Mouse (Mus musculus): Measurements from ENCODE around the gene Slc30a5. TPM values are rescaled to one million over a fixed set of nuclear protein-coding genes. Genes with fewer than 3 reads are reported as not detected.

Slc30a5 gene
- polyA plus RNA-seq, 1 experiment from 2014 or later, result 36.3 TPM

DNA sequence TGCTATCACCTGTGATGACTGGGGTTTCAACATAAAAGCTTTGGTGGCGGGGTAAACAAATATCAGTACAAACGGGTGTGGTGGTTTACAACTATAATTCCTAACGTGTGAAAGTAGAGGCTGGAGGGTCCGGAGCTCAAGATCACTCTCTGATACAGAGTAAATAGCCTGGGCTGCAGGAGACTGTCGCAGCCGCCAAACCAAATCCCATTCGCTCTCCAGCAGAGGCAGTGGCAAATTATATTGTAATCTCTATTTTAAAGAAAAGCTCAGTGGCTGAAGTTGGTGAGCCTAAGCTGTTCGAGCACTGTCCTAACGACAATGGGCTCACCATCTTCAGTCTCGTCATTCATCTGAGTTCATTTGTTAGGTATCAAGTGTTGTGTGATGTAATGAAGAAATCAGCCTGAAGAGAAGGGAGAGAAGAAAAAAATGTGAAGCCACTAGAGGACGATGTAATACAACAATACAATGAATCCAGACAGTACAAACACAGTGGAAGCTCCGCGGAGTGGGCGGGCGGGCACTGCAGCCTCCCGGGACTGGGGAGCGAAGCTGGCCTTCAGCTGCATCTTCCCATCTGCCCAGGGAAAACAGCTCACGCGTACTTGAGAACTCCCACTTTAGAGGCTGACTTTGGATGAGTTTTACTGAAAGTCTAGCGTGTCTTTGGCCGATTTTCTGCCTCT, 13.8 kb upstream of the Slc30a5 start:
- Histone ChIP-seq H3K4me3 (ENCODE audit: low read length) (peak overlapping the region; percentile 18; the same call in 1 of the 2 replicates), H3K9me3 (replicated peaks; ENCODE audit: control insufficient read depth, low read length) (peaks cover under 1% of the 10 kb centered on the region; the same call in 1 of the 2 replicates), H3K9ac (ENCODE audit: low read length) (no peak overlapping the region), H3K27ac (ENCODE audit: low read length) (no peak overlapping the region), H3K4me1 (ENCODE audit: control insufficient read depth, insufficient read depth, low read length) (no peaks in the 10 kb centered on the region), H3K4me2 (ENCODE audit: low read depth, low read length) (peak overlapping the region; percentile 41), H3K36me3 (ENCODE audit: control insufficient read depth, insufficient read depth) (no peaks in the 10 kb centered on the region), H3K27me3 (ENCODE audit: control insufficient read depth, insufficient read depth, low read length) (no peaks in the 10 kb centered on the region)
- 48% methylated on average over 21 of the region's 21 CpGs for WGBS
- ATAC-seq (replicated peaks; ENCODE audit: extremely low read depth, insufficient read depth, low FRiP score), result no peak

DNA sequence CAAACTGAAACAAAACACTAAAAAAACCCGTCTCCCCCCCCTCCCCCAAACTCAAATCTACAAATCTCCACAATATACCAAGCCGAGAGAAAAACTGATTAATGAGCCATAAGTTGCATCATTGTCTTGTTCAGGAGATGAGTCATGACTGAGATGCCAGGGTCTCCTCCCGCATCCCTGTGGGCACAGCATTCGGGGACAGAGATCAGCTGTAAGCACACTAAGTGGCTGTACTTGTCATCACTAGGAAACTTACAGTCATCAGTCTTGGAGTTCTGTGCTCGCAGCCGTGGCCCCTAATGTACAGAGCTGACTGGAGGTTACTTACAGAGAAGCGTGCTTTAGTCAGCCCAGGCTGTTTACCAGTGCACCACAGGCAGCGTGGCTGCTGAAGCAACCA, 13.0 kb upstream of the Slc30a5 start:
- Histone ChIP-seq H3K4me3 (ENCODE audit: low read length) (no peak overlapping the region), H3K27me3 (ENCODE audit: control insufficient read depth, insufficient read depth, low read length) (no peaks in the 10 kb centered on the region), H3K9ac (ENCODE audit: low read length) (no peak overlapping the region), H3K36me3 (ENCODE audit: control insufficient read depth, insufficient read depth) (no peaks in the 10 kb centered on the region), H3K4me1 (ENCODE audit: control insufficient read depth, insufficient read depth, low read length) (no peaks in the 10 kb centered on the region), H3K27ac (ENCODE audit: low read length) (no peak overlapping the region), H3K4me2 (ENCODE audit: low read depth, low read length) (no peak overlapping the region), H3K9me3 (replicated peaks; ENCODE audit: control insufficient read depth, low read length) (peaks cover 4% of the 10 kb centered on the region; the same call in 1 of the 2 replicates)
- ATAC-seq (replicated peaks; ENCODE audit: extremely low read depth, insufficient read depth, low FRiP score), result no peak
- 61% methylated on average over 8 of the region's 8 CpGs for WGBS

DNA sequence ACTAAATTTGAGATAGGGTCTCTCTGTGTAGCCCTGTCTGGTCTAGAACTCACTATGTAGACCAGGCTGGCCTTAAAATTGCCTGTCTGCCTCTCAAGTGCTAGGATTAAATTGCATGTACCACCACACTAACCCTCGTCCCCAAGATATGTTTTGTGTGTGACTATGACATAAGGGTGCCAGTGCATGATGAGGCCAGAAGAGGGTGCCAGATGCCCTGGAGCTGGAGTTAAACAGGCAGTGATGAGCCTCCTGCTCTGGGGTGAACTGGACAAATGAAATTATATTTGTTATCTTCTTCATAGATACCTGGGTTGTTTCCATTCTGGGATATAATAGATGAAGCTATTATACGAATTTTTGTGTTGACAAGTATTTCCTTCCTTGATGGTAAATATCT, 10.7 kb upstream of the Slc30a5 start:
- no peak for ATAC-seq (replicated peaks; ENCODE audit: extremely low read depth, insufficient read depth, low FRiP score)
- H3K27me3 ChIP-seq (ENCODE audit: control insufficient read depth, insufficient read depth, low read length), result no peaks in the 10 kb centered on the region
- H3K36me3 ChIP-seq (ENCODE audit: control insufficient read depth, insufficient read depth), result no peaks in the 10 kb centered on the region
- H3K4me3 ChIP-seq (ENCODE audit: low read length), result no peak overlapping the region
- H3K4me2 ChIP-seq (ENCODE audit: low read depth, low read length), result no peak overlapping the region
- H3K9ac ChIP-seq (ENCODE audit: low read length), result no peak overlapping the region
- 76% methylated on average over 2 of the region's 2 CpGs for WGBS
- H3K4me1 ChIP-seq (ENCODE audit: control insufficient read depth, insufficient read depth, low read length), result no peaks in the 10 kb centered on the region
- H3K9me3 ChIP-seq (replicated peaks; ENCODE audit: control insufficient read depth, low read length), result peaks cover 4% of the 10 kb centered on the region; the same call in 1 of the 2 replicates
- H3K27ac ChIP-seq (ENCODE audit: low read length), result no peak overlapping the region

DNA sequence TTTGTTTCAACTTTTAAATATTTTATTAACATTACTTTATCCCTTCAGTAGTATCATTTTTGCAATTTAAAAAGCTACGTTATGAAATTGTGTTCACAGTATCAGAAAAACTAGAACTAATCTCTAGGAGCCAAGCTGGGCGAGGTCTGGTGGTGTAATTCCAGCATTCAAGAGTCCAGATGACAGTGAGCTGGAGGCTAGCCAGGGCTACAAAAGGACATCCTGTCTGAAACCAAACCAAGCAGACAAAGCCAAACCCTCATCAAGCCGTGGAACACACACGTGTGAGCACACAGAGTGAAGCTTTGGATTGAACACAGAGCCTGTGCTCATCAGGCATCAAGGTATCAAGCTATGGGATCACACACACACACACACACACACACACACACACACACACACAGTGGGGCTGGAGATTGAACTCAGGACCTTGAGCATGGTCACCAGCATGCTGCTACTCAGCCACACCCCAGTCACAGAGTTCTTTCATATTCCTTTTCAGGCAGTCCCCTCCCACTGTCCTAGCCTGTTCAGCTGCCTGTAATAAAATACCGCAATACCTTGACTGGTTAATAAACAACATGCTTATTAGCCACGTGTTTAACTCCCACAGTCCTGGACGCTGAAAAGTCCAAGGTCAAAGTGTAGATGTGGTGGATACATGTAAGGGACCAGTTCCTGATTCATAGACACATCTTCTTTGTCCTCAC, 9.9 kb upstream of the Slc30a5 start:
- no peaks in the 10 kb centered on the region for H3K36me3 ChIP-seq (ENCODE audit: control insufficient read depth, insufficient read depth)
- H3K27me3 ChIP-seq (ENCODE audit: control insufficient read depth, insufficient read depth, low read length), result no peaks in the 10 kb centered on the region
- no peak overlapping the region for H3K4me3 ChIP-seq (ENCODE audit: low read length)
- peaks cover 4% of the 10 kb centered on the region; the same call in 1 of the 2 replicates for H3K9me3 ChIP-seq (replicated peaks; ENCODE audit: control insufficient read depth, low read length)
- H3K4me1 ChIP-seq (ENCODE audit: control insufficient read depth, insufficient read depth, low read length), result no peaks in the 10 kb centered on the region
- peak; percentile 23; the same call in 1 of the 2 replicates for ATAC-seq (replicated peaks; ENCODE audit: extremely low read depth, insufficient read depth, low FRiP score)
- no peak overlapping the region for H3K4me2 ChIP-seq (ENCODE audit: low read depth, low read length)
- no peak overlapping the region for H3K27ac ChIP-seq (ENCODE audit: low read length)
- H3K9ac ChIP-seq (ENCODE audit: low read length), result no peak overlapping the region
- 47% methylated on average over 7 of the region's 7 CpGs for WGBS

DNA sequence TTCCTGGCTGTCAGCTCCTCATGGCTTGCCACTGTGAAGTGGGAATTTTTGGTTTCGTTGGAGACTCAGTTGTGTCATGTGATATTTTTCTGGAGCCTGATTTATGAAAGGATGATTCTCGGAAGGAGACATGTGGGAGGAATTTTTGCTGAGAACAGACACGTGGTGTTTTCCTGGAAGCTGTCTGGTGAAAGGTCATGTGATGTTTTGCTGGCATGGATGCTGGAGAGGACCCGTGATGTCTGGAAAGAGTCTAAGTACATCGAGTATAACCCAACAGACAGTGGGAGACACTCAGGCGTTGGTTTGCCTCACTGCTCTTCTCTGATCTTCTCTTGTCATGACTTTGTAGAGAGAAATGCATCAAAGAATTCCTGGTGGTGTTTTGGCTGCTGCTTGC, 8.5 kb upstream of the Slc30a5 start:
- Histone ChIP-seq H3K9me3 (replicated peaks; ENCODE audit: control insufficient read depth, low read length) (peaks cover 4% of the 10 kb centered on the region; the same call in 1 of the 2 replicates), H3K9ac (ENCODE audit: low read length) (no peak overlapping the region), H3K4me1 (ENCODE audit: control insufficient read depth, insufficient read depth, low read length) (no peaks in the 10 kb centered on the region), H3K27ac (ENCODE audit: low read length) (no peak overlapping the region), H3K4me2 (ENCODE audit: low read depth, low read length) (no peak overlapping the region), H3K27me3 (ENCODE audit: control insufficient read depth, insufficient read depth, low read length) (no peaks in the 10 kb centered on the region), H3K4me3 (ENCODE audit: low read length) (no peak overlapping the region), H3K36me3 (ENCODE audit: control insufficient read depth, insufficient read depth) (no peaks in the 10 kb centered on the region)
- WGBS, result 62% methylated on average over 6 of the region's 6 CpGs
- ATAC-seq (replicated peaks; ENCODE audit: extremely low read depth, insufficient read depth, low FRiP score), result no peak

DNA sequence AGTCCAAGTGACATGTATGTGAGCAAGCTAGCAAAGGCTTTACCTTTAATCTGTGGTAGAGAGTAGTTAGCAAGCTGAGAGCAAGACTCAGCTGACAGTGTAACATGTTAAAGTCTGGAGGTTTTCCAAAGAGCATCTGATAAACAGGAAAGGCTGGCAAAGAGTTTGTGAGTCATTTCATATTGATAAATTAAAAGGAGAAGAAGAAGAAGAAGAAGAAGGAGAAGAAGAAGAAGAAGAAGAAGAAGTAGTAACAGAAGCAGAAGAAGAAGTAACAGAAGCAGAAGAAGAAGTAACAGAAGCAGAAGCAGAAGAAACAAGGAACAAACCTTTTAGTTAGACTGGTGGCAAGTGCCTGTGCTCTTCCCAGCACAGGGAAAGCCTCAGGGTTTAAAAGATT, 1.6 kb upstream of the Slc30a5 start:
- no peak overlapping the region for H3K27ac ChIP-seq (ENCODE audit: low read length)
- H3K27me3 ChIP-seq (ENCODE audit: control insufficient read depth, insufficient read depth, low read length), result no peaks in the 10 kb centered on the region
- H3K9ac ChIP-seq (ENCODE audit: low read length), result no peak overlapping the region
- ATAC-seq (replicated peaks; ENCODE audit: extremely low read depth, insufficient read depth, low FRiP score), result no peak
- no peaks in the 10 kb centered on the region for H3K9me3 ChIP-seq (replicated peaks; ENCODE audit: control insufficient read depth, low read length)
- no peak overlapping the region for H3K4me2 ChIP-seq (ENCODE audit: low read depth, low read length)
- no peak overlapping the region for H3K4me3 ChIP-seq (ENCODE audit: low read length)
- no peaks in the 10 kb centered on the region for H3K36me3 ChIP-seq (ENCODE audit: control insufficient read depth, insufficient read depth)
- peaks cover 12% of the 10 kb centered on the region for H3K4me1 ChIP-seq (ENCODE audit: control insufficient read depth, insufficient read depth, low read length)

DNA sequence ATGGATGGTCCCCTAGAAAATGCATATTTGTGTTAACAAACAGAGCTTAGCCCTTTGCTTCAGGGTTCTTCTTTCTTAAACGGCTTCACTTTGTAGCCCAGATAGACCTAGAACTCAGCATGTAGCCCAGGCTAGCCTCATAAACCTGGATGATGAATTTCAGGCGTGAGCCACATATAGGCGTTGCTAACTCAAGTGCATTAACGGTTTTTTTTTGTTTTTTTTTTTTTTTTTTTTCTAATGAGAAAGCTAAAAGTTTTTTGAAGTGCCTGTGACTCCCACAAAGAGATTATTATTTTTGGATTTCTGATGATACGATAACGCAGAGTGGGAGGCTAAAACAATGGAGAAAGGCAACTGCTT, 394 bp upstream of the Slc30a5 start:
- ATAC-seq (replicated peaks; ENCODE audit: extremely low read depth, insufficient read depth, low FRiP score), result no peak
- Histone ChIP-seq H3K27ac (ENCODE audit: low read length) (no peak overlapping the region), H3K27me3 (ENCODE audit: control insufficient read depth, insufficient read depth, low read length) (no peaks in the 10 kb centered on the region), H3K9me3 (replicated peaks; ENCODE audit: control insufficient read depth, low read length) (no peaks in the 10 kb centered on the region), H3K9ac (ENCODE audit: low read length) (no peak overlapping the region), H3K4me2 (ENCODE audit: low read depth, low read length) (peak overlapping the region; percentile 43; the same call in 1 of the 2 replicates), H3K4me3 (ENCODE audit: low read length) (peak overlapping the region; percentile 85), H3K36me3 (ENCODE audit: control insufficient read depth, insufficient read depth) (no peaks in the 10 kb centered on the region), H3K4me1 (ENCODE audit: control insufficient read depth, insufficient read depth, low read length) (peaks cover 12% of the 10 kb centered on the region)
- 50% methylated on average over 6 of the region's 6 CpGs for WGBS

DNA sequence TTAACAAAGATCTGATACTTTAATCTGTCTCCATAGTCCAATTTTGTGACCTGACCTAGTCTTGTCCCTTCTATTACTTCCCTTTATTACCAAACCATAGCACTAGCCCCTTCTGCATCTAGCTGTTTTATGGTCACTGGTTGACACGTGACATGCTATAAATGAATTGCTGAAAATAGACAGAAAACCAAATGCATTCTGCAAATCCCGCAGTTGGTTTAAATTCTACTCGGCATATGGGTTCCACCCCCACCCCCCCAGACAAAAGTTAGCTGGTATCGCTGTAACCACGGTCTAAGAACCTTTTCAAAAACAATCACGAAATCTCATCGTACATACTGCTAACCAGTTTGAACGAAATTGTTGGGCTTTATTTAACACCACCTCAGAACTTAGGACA, 1.0 kb downstream of the Slc30a5 start:
- no peaks in the 10 kb centered on the region for H3K27me3 ChIP-seq (ENCODE audit: control insufficient read depth, insufficient read depth, low read length)
- peak overlapping the region; percentile 81 for H3K4me2 ChIP-seq (ENCODE audit: low read depth, low read length)
- H3K4me1 ChIP-seq (ENCODE audit: control insufficient read depth, insufficient read depth, low read length), result peaks cover 12% of the 10 kb centered on the region
- no peaks in the 10 kb centered on the region for H3K9me3 ChIP-seq (replicated peaks; ENCODE audit: control insufficient read depth, low read length)
- H3K9ac ChIP-seq (ENCODE audit: low read length), result peak overlapping the region; percentile 93
- no peak for ATAC-seq (replicated peaks; ENCODE audit: extremely low read depth, insufficient read depth, low FRiP score)
- peak overlapping the region; percentile 85 for H3K4me3 ChIP-seq (ENCODE audit: low read length)
- 0 out of 2 replicates have a peak, but pooled peaks cover 2% of the 10 kb centered on the region for H3K36me3 ChIP-seq (ENCODE audit: control insufficient read depth, insufficient read depth)
- under 1% methylated on average over 8 of the region's 8 CpGs for WGBS
- H3K27ac ChIP-seq (ENCODE audit: low read length), result peak overlapping the region; percentile 94

DNA sequence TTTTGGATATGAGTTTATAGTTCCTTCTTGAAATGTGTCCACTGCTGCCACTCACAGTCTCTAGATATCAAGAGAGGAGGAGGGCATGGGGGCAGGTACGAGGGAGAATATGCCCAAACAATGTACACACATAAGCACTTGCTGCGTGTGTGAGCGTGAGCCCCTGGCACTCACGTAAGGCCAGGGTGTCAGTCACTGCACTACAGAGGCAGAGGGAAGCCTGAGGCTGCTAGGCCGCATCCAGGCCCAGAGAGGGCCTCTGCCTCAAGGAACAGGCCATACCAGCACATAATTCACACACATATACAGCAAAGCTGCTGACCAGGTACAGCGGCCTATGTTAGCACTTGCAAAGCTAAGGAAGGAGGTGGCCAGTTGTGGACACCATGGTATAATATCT, 2.1 kb downstream of the Slc30a5 start:
- Histone ChIP-seq H3K4me3 (ENCODE audit: low read length) (no peak overlapping the region), H3K9ac (ENCODE audit: low read length) (0 out of 2 replicates have a peak overlapping the region, but pooled peaks have one; percentile 9)
- ATAC-seq (replicated peaks; ENCODE audit: extremely low read depth, insufficient read depth, low FRiP score), result no peak

More for the DNA sequence above, 2.1 kb downstream of the Slc30a5 start:
- Histone ChIP-seq H3K27me3 (ENCODE audit: control insufficient read depth, insufficient read depth, low read length) (no peaks in the 10 kb centered on the region), H3K9me3 (replicated peaks; ENCODE audit: control insufficient read depth, low read length) (no peaks in the 10 kb centered on the region), H3K4me1 (ENCODE audit: control insufficient read depth, insufficient read depth, low read length) (peaks cover 12% of the 10 kb centered on the region), H3K27ac (ENCODE audit: low read length) (no peak overlapping the region), H3K36me3 (ENCODE audit: control insufficient read depth, insufficient read depth) (peaks cover 7% of the 10 kb centered on the region; the same call in 1 of the 2 replicates), H3K4me2 (ENCODE audit: low read depth, low read length) (peak overlapping the region; percentile 81)
- 80% methylated on average over 6 of the region's 6 CpGs for WGBS

Measured in heart, embryonic 16.5 days (tissue).